Mouse (Mus musculus) kidney, postnatal 10 days (tissue): Measurements from ENCODE around the gene Cyp2c29.
"Not testable (repeated sequence)": the region's sequence is repeated elsewhere in the genome, so short reads cannot be mapped to it uniquely, and the experiment has no call there.

Source experiments
- DNase-seq: peaks from one replicate; pipeline ENCODE4 v3.0.0; 2021; ENCODE audit warnings: mixed read lengths

Gene Cyp2c29

DNA sequence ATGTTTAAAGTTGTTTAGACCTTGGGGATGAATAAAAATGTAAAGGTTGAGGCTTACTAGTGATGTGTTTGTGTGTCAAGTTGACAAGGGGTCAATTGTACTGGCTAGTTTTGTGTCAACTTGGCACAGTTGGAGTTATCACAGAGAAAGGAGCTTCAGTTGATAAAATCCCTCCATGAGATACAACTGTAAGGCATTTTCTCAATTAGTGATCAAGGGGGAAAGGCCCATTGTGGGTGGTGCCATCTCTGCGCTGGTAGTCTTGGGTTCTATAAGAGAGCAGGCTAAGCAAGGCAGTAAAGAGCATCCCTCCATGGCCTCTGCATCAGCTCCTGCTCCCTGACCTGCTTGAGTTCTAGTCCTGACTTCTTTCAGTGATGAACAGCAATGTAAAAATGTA lies at the start of gene Cyp2c29:
Cyp2c29 (plus strand) TSS at position 301 of the 400 bp plus-strand sequence.
- not testable (repeated sequence) for DNase-seq

DNA sequence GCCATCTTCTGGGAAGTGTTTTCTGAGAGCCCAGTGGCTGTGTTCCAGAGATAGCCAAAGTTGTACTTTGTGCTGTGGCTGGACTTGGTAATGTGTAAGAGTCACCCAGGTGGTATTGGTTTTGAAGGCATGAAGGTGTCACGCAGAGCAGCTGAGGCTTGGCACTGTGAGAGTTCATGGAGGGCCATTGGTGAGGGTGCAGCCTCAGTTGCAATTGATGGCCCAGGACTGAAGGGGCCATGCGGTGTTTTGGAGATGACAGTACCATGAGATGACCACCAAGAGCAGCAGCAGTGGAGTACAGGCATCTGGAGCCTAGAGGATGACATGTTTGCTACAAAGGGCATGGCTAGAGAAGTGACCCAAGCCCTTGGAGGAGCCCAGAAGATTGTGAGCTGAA lies 2.2 kb upstream of the Cyp2c29 start:
- not testable (repeated sequence) for DNase-seq

DNA sequence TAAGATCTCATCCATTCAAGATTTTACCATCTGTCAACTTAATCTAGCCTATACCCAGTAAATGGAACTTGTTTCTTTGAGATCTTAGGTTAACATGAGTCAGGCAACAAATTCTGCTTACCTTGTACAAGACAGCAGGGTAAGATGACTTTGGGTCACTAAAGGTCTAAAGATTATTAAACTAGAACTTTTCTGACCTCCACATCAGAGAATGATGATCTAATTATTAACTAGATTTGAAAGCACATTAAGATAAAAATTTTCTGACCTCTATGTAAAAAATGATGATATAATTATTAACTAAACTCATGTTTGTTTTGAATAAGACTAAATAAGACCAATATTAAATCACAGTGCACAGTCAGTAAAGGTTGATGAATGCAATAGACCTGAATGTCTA lies 13.6 kb downstream of the Cyp2c29 start:
- DNase-seq, result no peak

DNA sequence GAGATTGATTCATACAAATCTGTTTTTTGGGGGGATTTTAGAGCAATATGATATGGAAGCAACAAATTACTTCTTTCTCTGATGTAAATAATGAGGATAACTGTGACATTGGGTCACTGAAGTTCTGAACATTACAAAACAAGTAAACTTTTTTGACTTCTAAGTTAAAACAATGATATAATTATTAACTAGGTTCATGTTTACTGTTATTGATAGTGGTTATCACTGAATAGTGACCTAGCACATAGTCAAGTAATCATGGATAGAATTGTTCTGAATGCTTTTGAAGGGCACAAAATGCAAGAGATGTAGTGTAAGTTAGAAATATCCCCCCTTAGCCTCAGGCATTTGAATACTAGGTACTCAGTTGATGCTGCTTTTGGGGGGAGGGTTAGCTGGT lies 16.4 kb downstream of the Cyp2c29 start:
- no peak for DNase-seq

DNA sequence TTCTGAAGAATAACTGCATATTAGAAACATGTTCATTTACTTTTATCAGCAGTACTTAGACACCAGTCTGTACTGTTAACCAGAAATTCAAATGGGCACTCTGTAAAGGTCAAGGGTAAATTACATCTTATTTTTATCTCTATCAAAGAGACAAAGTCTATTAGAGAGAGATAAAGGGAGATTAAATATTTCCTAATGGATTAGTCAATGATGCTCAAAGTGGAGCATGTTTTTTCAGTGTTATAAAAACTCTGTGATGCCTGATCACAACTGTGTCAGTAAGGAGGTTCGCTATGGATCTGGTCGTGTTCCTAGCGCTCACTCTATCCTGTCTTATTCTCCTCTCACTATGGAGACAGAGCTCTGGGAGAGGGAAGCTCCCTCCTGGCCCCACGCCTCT lies 17.6 kb downstream of the Cyp2c29 start:
- DNase-seq, result no peak

DNA sequence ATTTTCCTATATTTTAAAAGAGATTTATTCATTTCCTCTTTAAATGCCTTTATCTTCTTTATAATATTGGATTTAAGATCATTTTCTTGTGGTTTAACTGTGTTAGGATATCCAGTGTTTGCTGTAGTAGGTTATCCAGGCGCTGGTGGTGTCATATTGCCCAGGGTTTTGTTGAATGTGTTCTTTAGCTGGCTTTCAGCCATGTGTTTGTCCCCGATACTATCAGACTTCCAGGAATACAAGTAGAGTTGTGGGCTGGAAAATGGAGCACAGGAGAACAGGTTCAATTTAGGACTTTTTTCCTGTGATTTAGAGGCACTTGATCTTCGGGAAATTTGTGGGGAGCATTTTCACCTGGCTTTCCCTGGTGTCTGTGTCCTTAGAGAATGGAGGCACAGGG lies 19.8 kb downstream of the Cyp2c29 start:
- DNase-seq, result no peak
